Mouse (Mus musculus): ENCODE measurements around the gene Zfp979.
"Not testable (repeated sequence)": the region's sequence is repeated elsewhere in the genome, so short reads cannot be mapped to it uniquely, and the experiment has no call there.

Zfp979 gene

GRCm38 (mm10) chr4:147642413-147642812 is at the start of gene Zfp979:
Zfp979 (minus strand) TSS chr4:147642513.
- DNase-seq = not testable (repeated sequence)

- DNase-seq = not testable (repeated sequence)
Observed at GRCm38 (mm10) chr4:147655245-147655644, 12.9 kb upstream of the Zfp979 start.

- not testable (repeated sequence) for DNase-seq
Observed at GRCm38 (mm10) chr4:147647407-147647806, 5.1 kb upstream of the Zfp979 start.

GRCm38 (mm10) chr4:147641932-147642331 is 381 bp downstream of the Zfp979 start:
- not testable (repeated sequence) for DNase-seq

GRCm38 (mm10) chr4:147633818-147634262 is 8.5 kb downstream of the Zfp979 start:
- DNase-seq = not testable (repeated sequence)

- not testable (repeated sequence) for DNase-seq
Observed at GRCm38 (mm10) chr4:147606511-147606910, 35.8 kb downstream of the Zfp979 start.

- no peak for DNase-seq
Observed at GRCm38 (mm10) chr4:147605521-147605920, 36.8 kb downstream of the Zfp979 start.

- no peak for DNase-seq
Observed at GRCm38 (mm10) chr4:147603806-147604205, 38.5 kb downstream of the Zfp979 start.

- no peak for DNase-seq
Observed at GRCm38 (mm10) chr4:147601881-147602280, 40.4 kb downstream of the Zfp979 start.

GRCm38 (mm10) chr4:147598831-147599230 is 43.5 kb downstream of the Zfp979 start:
- DNase-seq = no peak

- DNase-seq = no peak
Observed at GRCm38 (mm10) chr4:147597685-147598084, 44.6 kb downstream of the Zfp979 start.

- not testable (repeated sequence) for DNase-seq
Observed at GRCm38 (mm10) chr4:147594630-147595029, 47.7 kb downstream of the Zfp979 start.

GRCm38 (mm10) chr4:147586511-147587473 is 55.5 kb downstream of the Zfp979 start:
- DNase-seq = no peak

GRCm38 (mm10) chr4:147579371-147579770 is 62.9 kb downstream of the Zfp979 start:
- not testable (repeated sequence) for DNase-seq

- DNase-seq = not testable (repeated sequence)
Observed at GRCm38 (mm10) chr4:147571156-147571555, 71.2 kb downstream of the Zfp979 start.

- DNase-seq = no peak
Observed at GRCm38 (mm10) chr4:147565426-147566220, 76.7 kb downstream of the Zfp979 start.

Data from right cerebral cortex, postnatal 25 days (tissue).